Mouse (Mus musculus): ENCODE data around the gene Armc12.

- no peak for TF ChIP-seq POLR2A (IDR thresholded peaks at IDR 0.05; ENCODE audit: borderline replicate concordance, extremely low read depth, insufficient read depth, insufficient read length, poor library complexity, severe bottlenecking)
- no peak for TF ChIP-seq CTCF (IDR thresholded peaks at IDR 0.05; ENCODE audit: borderline replicate concordance, extremely low read depth, insufficient read depth, insufficient read length)
Measured at GRCm38 (mm10) chr17:28518615-28519071, 12.0 kb upstream of the Armc12 start.

All from brain, embryonic 14.5 days (tissue).